Mouse (Mus musculus) brain, embryonic 14.5 days (tissue): Measurements from ENCODE around the gene Dhx33.

ENCODE experiments used
- CTCF ChIP-seq: fragments of 200-500 bp; IDR thresholded peaks from 2 replicates; pipeline ENCODE4 v1.5.1; 2012; ENCODE audit warnings: inconsistent platforms, mild to moderate bottlenecking, moderate library complexity, borderline replicate concordance; ENCODE audit not compliant: insufficient read depth, insufficient read length; ENCODE audit errors: extremely low read depth
- POLR2A ChIP-seq: fragments of 200-500 bp; IDR thresholded peaks from 2 replicates; pipeline ENCODE4 v1.6.1; 2012; ENCODE audit warnings: mild to moderate bottlenecking, inconsistent platforms, borderline replicate concordance; ENCODE audit not compliant: poor library complexity, insufficient read depth, insufficient read length, severe bottlenecking; ENCODE audit errors: extremely low read depth

DNA sequence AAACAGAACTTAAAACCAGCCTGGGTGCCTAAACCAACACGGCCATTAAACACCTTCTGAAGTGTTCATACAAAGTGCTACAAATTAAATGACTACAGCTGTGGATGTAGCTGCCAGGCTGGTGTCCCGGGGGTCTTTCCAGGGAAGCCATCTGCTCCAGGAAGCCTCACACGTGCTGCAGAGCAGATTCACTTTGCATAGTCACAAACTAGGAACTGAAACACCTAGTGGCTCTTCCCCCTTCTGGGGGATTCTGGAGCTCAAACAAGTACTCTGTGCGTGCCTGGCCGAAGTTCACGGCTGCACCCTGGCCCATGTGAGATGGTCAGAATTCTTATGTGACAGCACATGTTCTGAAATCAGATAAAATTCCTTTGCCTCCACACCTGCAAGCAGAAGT, 24.0 kb downstream of the Dhx33 start:
- TF ChIP-seq POLR2A (no peak), CTCF (no peak)
